Mouse (Mus musculus): ENCODE measurements around the gene Parva.

Parva gene

GRCm38 (mm10) chr7:112496921-112497320, 69.6 kb downstream of the Parva start:
- ChIA-PET POLR2A (interaction anchor here in 1 of 4 experiments (0.8 kb wide), 1 partner anchor 647 kb away, joined by 3 read pairs; no protein-coding TSS in a partner anchor), CTCF (no interaction called here)

GRCm38 (mm10) chr7:112498591-112499301, 71.4 kb downstream of the Parva start:
- ChIA-PET POLR2A (interaction anchor here in 1 of 4 experiments (1.3 kb wide), 1 partner anchor 15 kb away, joined by 7 read pairs; no protein-coding TSS in a partner anchor), CTCF (no interaction called here)

GRCm38 (mm10) chr7:112499453-112500133, 72.3 kb downstream of the Parva start:
- ChIA-PET CTCF (interaction anchor here in 1 of 4 experiments (0.6 to 0.7 kb wide), 2 partner anchors 20 to 31 kb away, joined by 4 to 9 read pairs; no protein-coding TSS in a partner anchor), POLR2A (interaction anchor here in 1 of 4 experiments (0.6 to 1.3 kb wide), 3 partner anchors 16 to 660 kb away, joined by 3 to 7 read pairs (median 5); no protein-coding TSS in a partner anchor)

DNA sequence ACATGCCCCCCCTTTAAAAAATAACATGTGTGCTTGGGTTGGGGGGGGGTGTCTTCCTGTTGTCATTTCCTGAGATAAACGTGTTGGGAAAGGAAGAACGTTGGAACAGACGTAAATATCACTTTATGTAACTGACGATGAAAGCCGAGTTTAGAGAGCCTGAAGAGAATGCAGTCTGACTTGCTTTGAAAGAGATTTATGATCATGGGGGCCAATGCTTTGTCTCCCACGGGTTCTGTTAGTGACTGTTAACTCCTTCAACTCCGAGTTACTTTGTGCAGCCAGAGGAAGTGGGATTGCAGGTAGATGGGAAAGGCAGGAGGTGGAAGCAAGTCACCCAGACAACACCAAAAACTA, 72.8 kb downstream of the Parva start:
- ChIA-PET POLR2A (interaction anchor here in 1 of 4 experiments (1.3 kb wide), 1 partner anchor 17 kb away, joined by 7 read pairs; no protein-coding TSS in a partner anchor), CTCF (no interaction called here)

- POLR2A ChIA-PET: interaction anchor here (0.5 to 2.9 kb wide), 30 partner anchors 9 to 867 kb away, joined by 3 to 12 read pairs (median 4); partner anchors contain the start of genes Tead1 (in 2 of the 4) and Btbd10 (in 1 of the 4)
- CTCF ChIA-PET: interaction anchor here in 2 of 4 experiments (0.6 kb wide), 2 partner anchors 228 to 333 kb away, joined by 3 to 4 read pairs; no protein-coding TSS in a partner anchor
These were observed 74.9 kb downstream of the Parva start for GRCm38 (mm10) chr7:112502050-112502809.

GRCm38 (mm10) chr7:112502845-112503244, 75.5 kb downstream of the Parva start:
- POLR2A ChIA-PET: interaction anchor here (0.9 to 2.9 kb wide), 23 partner anchors 8 to 866 kb away, joined by 3 to 12 read pairs (median 4); partner anchors contain the start of genes Tead1 (in 2 of the 4) and Btbd10 (in 1 of the 4)
- CTCF ChIA-PET: interaction anchor here in 2 of 4 experiments (0.6 kb wide), 2 partner anchors 87 to 332 kb away, joined by 3 to 6 read pairs; no protein-coding TSS in a partner anchor

DNA sequence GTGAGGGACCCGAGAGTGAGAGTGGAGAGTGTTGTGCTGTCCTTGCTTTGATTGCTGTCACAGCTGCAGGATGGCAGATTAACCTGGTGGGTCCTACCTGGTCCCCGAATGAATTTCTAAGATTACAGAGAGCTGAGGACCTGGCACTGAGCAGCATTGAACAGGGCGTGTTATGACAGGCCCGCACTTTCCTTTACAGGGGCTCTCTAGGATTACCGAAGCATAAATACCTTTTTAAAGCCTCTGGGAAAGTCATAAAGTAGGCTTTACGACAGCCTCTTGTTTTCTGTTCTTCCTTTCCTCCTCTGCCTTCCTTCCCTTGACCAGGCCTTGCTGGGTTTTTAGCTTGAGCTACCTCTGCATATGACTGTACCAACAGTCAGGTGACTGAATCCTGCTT, 76.1 kb downstream of the Parva start:
- ChIA-PET CTCF (interaction anchor here in 1 of 4 experiments (0.6 kb wide), 1 partner anchor 87 kb away, joined by 6 read pairs; no protein-coding TSS in a partner anchor), POLR2A (interaction anchor here in 3 of 4 experiments (0.5 to 2.9 kb wide), 9 partner anchors 8 to 352 kb away, joined by 3 to 12 read pairs (median 4); partner anchors contain the start of genes Parva (in 1 of the 3) and Tead1 (in 1 of the 3))

DNA sequence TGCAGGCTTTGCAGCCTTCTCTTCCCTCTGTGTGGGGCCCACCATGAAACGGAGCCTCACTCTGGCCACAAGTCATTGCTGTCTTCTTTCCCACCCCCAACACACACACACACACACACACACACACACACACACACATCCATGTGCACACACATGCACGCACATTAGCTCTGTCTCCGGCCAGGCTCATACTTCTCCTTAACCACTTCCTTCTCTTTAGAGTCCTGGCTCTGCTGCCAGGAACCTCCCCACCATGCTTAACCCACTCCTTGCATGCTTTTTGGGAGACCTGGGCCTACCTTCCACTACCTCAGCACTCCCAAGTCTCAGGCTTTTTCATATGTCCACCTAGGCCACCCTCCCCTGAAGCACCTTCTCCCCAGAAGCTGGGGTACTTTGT, 76.6 kb downstream of the Parva start:
- POLR2A ChIA-PET: interaction anchor here in 1 of 4 experiments (0.5 to 1.0 kb wide), 2 partner anchors 10 to 77 kb away, joined by 3 read pairs; partner anchors contain the start of gene Parva
- CTCF ChIA-PET: no interaction called here

GRCm38 (mm10) chr7:112509107-112509506, 81.8 kb downstream of the Parva start:
- ChIA-PET CTCF (interaction anchor here in 2 of 4 experiments (0.6 kb wide), 2 partner anchors 19 to 39 kb away, joined by 4 to 5 read pairs; no protein-coding TSS in a partner anchor), POLR2A (interaction anchor here in 2 of 4 experiments (1.2 to 3.6 kb wide), 2 partner anchors 7 to 26 kb away, joined by 4 to 12 read pairs; no protein-coding TSS in a partner anchor)

DNA sequence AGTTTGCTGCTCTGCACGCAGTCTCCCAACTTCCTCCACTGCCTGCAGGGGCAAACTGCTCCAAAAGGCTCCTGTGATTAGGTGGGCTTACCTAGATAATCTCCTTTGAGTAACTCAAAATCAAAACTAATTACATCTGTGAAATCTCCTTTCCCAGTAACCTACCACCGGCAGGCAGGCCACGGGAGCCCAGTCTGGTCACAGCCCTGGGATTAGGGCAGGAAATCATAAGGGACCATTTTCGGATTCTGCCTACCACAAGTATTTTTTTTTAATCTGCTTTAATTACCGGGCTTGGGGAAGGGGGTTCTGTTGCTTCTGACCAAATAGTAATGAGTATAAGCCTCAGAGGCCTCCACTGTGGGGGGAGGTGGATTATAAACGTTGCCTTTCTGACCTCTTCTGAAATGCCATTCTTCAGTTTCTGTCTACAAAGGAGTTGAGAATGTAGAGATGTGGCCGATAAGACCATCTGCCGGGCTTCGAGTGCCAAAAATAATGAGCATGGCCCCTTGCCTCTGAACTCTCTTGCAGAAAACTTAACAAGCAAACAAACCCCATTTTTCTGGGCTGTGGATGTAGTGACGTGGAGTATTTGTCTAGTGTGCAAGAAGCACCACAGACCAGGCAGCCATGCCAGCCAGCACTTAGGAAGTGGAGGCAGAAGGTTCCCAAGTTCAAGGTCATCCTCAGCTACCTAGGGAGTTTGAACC, 83.2 kb downstream of the Parva start:
- ChIA-PET POLR2A (interaction anchor here in 2 of 4 experiments (1.2 to 3.6 kb wide), 2 partner anchors 9 to 25 kb away, joined by 4 to 12 read pairs; no protein-coding TSS in a partner anchor), CTCF (no interaction called here)

GRCm38 (mm10) chr7:112511309-112511708, 84.0 kb downstream of the Parva start:
- ChIA-PET POLR2A (interaction anchor here in 2 of 4 experiments (1.7 to 3.6 kb wide), 2 partner anchors 9 kb away, joined by 9 to 12 read pairs; no protein-coding TSS in a partner anchor), CTCF (no interaction called here)

GRCm38 (mm10) chr7:112512257-112512656, 85.0 kb downstream of the Parva start:
- CTCF ChIA-PET: no interaction called here
- POLR2A ChIA-PET: interaction anchor here in 3 of 4 experiments (0.5 to 3.6 kb wide), 5 partner anchors 10 to 483 kb away, joined by 3 to 12 read pairs (median 3); no protein-coding TSS in a partner anchor

- POLR2A ChIA-PET: interaction anchor here in 3 of 4 experiments (0.5 to 3.6 kb wide), 5 partner anchors 9 to 483 kb away, joined by 3 to 12 read pairs (median 3); no protein-coding TSS in a partner anchor
- CTCF ChIA-PET: no interaction called here
These were observed 85.6 kb downstream of the Parva start for GRCm38 (mm10) chr7:112512895-112513294.

GRCm38 (mm10) chr7:112514636-112515193, 87.4 kb downstream of the Parva start:
- ChIA-PET POLR2A (no interaction called here), CTCF (no interaction called here)

DNA sequence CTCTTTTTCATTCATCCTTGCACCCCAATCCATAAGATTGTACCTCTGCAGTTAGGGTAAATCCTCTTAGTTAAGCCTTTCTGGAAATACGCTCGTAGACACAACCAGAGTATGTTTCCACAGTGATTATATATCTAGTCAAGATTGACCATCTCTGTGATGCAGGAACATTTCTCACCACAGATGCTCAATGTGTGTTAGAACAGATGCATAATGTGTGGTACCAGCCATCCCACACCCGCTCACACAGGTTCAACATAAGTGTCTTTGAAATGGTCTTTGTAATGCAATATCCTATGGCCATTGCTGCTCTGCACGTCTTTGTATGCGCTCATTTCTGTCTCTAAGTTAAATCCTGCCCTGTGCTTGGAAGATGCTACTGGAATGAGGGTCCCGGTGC, 98.2 kb downstream of the Parva start:
- ChIA-PET CTCF (no interaction called here), POLR2A (interaction anchor here in 2 of 4 experiments (0.6 to 1.4 kb wide), 3 partner anchors 9 to 337 kb away, joined by 4 to 5 read pairs (median 4); no protein-coding TSS in a partner anchor)

GRCm38 (mm10) chr7:112526226-112526625, 98.9 kb downstream of the Parva start:
- POLR2A ChIA-PET: no interaction called here
- CTCF ChIA-PET: no interaction called here

- POLR2A ChIA-PET: interaction anchor here in 1 of 4 experiments (2.2 kb wide), 1 partner anchor 25 kb away, joined by 8 read pairs; no protein-coding TSS in a partner anchor
These were observed 99.9 kb downstream of the Parva start for GRCm38 (mm10) chr7:112527230-112527629.

More at GRCm38 (mm10) chr7:112527230-112527629, 99.9 kb downstream of the Parva start:
- CTCF ChIA-PET: no interaction called here
